Mouse (Mus musculus) hindbrain, embryonic 12.5 days (tissue): ENCODE measurements at regions not wholly inside any gene's neighbourhood (a gene's known extent, or its start where the extent isn't known, plus 50 kb on each side); places are given as distances from the start of the nearest gene placed in this dataset.

Experiments used
- ATAC-seq: fragments of 200-750 bp; cut with Nextera tagmentation; 2 replicates; pipeline ENCODE4 v1.8.0; 2017; ENCODE audit warnings: moderate TSS enrichment; ENCODE audit not compliant: low FRiP score
- H3K27ac ChIP-seq: fragments of 300-500 bp; sonication (generic); 2 replicates; pipeline ENCODE4 v1.5.1; 2016; ENCODE audit warnings: mild to moderate bottlenecking
- H3K27me3 ChIP-seq: fragments of 300-500 bp; sonication (generic); 2 replicates; pipeline ENCODE4 v1.6.1; 2016; ENCODE audit warnings: mild to moderate bottlenecking
- H3K36me3 ChIP-seq: fragments of 300-500 bp; sonication (generic); 2 replicates; pipeline ENCODE4 v1.6.1; 2016; ENCODE audit warnings: mild to moderate bottlenecking
- H3K4me1 ChIP-seq: fragments of 300-500 bp; sonication (generic); 2 replicates; pipeline ENCODE4 v1.6.1; 2016
- H3K4me2 ChIP-seq: fragments of 300-500 bp; sonication (generic); replicated peaks from 2 replicates; pipeline ENCODE4 v1.6.1; 2016; ENCODE audit warnings: mild to moderate bottlenecking
- H3K4me3 ChIP-seq: fragments of 300-500 bp; sonication (generic); 2 replicates; pipeline ENCODE4 v1.5.1; 2016; ENCODE audit warnings: mild to moderate bottlenecking
- H3K9ac ChIP-seq: fragments of 300-500 bp; sonication (generic); 2 replicates; pipeline ENCODE4 v1.6.1; 2016; ENCODE audit warnings: mild to moderate bottlenecking, moderate library complexity
- H3K9me3 ChIP-seq: fragments of 300-500 bp; sonication (generic); replicated peaks from 2 replicates; pipeline ENCODE4 v1.6.1; 2016; ENCODE audit warnings: mild to moderate bottlenecking
- WGBS: fragments of 180-500 bp; shearing (Covaris S2); methylation state at CpG from one replicate; pipeline ENCODE4 v1.1.7; 2016; 5-methylcytosine and 5-hydroxymethylcytosine counted together

- Histone ChIP-seq H3K27ac (no peak overlapping the region), H3K4me2 (no peak overlapping the region), H3K9me3 (no peaks in the 10 kb centered on the region), H3K4me3 (no peak overlapping the region), H3K9ac (no peak overlapping the region), H3K36me3 (no peaks in the 10 kb centered on the region), H3K4me1 (no peaks in the 10 kb centered on the region), H3K27me3 (no peaks in the 10 kb centered on the region)
- ATAC-seq: no peak
- 54% methylated on average over 2 of the region's 2 CpGs for WGBS
Observed at GRCm38 (mm10) chr5:74920939-74921338, 123.6 kb downstream of the Chic2 start.

- Histone ChIP-seq H3K9me3 (no peaks in the 10 kb centered on the region), H3K27ac (no peak overlapping the region), H3K4me1 (no peaks in the 10 kb centered on the region), H3K4me3 (no peak overlapping the region), H3K27me3 (no peaks in the 10 kb centered on the region), H3K4me2 (no peak overlapping the region), H3K9ac (no peak overlapping the region), H3K36me3 (no peaks in the 10 kb centered on the region)
- no peak for ATAC-seq
- WGBS: 27% methylated on average over 5 of the region's 5 CpGs
Observed at GRCm38 (mm10) chr5:74920490-74920889, 124.1 kb downstream of the Chic2 start.

- Histone ChIP-seq H3K36me3 (no peaks in the 10 kb centered on the region), H3K4me3 (no peak overlapping the region), H3K4me1 (peaks cover 6% of the 10 kb centered on the region; the same call in 1 of the 2 replicates), H3K27me3 (no peaks in the 10 kb centered on the region; the same call in 1 of the 2 replicates), H3K4me2 (no peak overlapping the region), H3K9ac (no peak overlapping the region), H3K9me3 (no peaks in the 10 kb centered on the region), H3K27ac (no peak overlapping the region)
- WGBS: 20% methylated on average over 7 of the region's 7 CpGs
- 0 out of 2 replicates have a peak, but pooled peaks have one; percentile 38 for ATAC-seq
Observed at GRCm38 (mm10) chr5:74905504-74906061, 139.0 kb downstream of the Chic2 start.

GRCm38 (mm10) chr5:74904927-74905503 lies 139.6 kb downstream of the Chic2 start:
- H3K4me3 ChIP-seq: no peak overlapping the region
- H3K27ac ChIP-seq: no peak overlapping the region
- no peak overlapping the region for H3K4me2 ChIP-seq
- no peaks in the 10 kb centered on the region; the same call in 1 of the 2 replicates for H3K27me3 ChIP-seq
- no peak for ATAC-seq
- H3K9me3 ChIP-seq: no peaks in the 10 kb centered on the region
- WGBS: 45% methylated on average over 7 of the region's 7 CpGs
- no peaks in the 10 kb centered on the region for H3K36me3 ChIP-seq
- H3K9ac ChIP-seq: no peak overlapping the region
- H3K4me1 ChIP-seq: peaks cover 6% of the 10 kb centered on the region; the same call in 1 of the 2 replicates

GRCm38 (mm10) chr5:74904327-74904726 lies 140.2 kb downstream of the Chic2 start:
- Histone ChIP-seq H3K4me3 (no peak overlapping the region), H3K9ac (no peak overlapping the region), H3K27me3 (no peaks in the 10 kb centered on the region; the same call in 1 of the 2 replicates), H3K36me3 (no peaks in the 10 kb centered on the region), H3K27ac (no peak overlapping the region), H3K9me3 (no peaks in the 10 kb centered on the region), H3K4me2 (no peak overlapping the region), H3K4me1 (peaks cover 6% of the 10 kb centered on the region; the same call in 1 of the 2 replicates)
- no peak for ATAC-seq
- WGBS: 72% methylated on average over 3 of the region's 3 CpGs

- WGBS: 88% methylated on average over 6 of the region's 6 CpGs
- ATAC-seq: no peak
- Histone ChIP-seq H3K4me2 (no peak overlapping the region), H3K27me3 (no peaks in the 10 kb centered on the region; the same call in 1 of the 2 replicates), H3K9me3 (no peaks in the 10 kb centered on the region), H3K27ac (no peak overlapping the region), H3K4me3 (no peak overlapping the region), H3K36me3 (no peaks in the 10 kb centered on the region), H3K9ac (no peak overlapping the region), H3K4me1 (peaks cover 6% of the 10 kb centered on the region; the same call in 1 of the 2 replicates)
Observed at GRCm38 (mm10) chr5:74903711-74904110, 140.9 kb downstream of the Chic2 start.

- 92% methylated on average over 8 of the region's 8 CpGs for WGBS
- no peak overlapping the region for H3K9ac ChIP-seq
- no peaks in the 10 kb centered on the region for H3K9me3 ChIP-seq
- H3K36me3 ChIP-seq: no peaks in the 10 kb centered on the region
- ATAC-seq: no peak
- no peak overlapping the region for H3K4me2 ChIP-seq
- H3K27ac ChIP-seq: no peak overlapping the region
- no peaks in the 10 kb centered on the region for H3K4me1 ChIP-seq
- no peak overlapping the region for H3K4me3 ChIP-seq
- no peaks in the 10 kb centered on the region for H3K27me3 ChIP-seq
Observed at GRCm38 (mm10) chr5:74897133-74897532, 147.4 kb downstream of the Chic2 start.

- Histone ChIP-seq H3K9me3 (no peaks in the 10 kb centered on the region), H3K27ac (no peak overlapping the region), H3K4me2 (no peak overlapping the region), H3K27me3 (no peaks in the 10 kb centered on the region), H3K4me1 (no peaks in the 10 kb centered on the region), H3K36me3 (no peaks in the 10 kb centered on the region), H3K9ac (no peak overlapping the region), H3K4me3 (no peak overlapping the region)
- no peak for ATAC-seq
- 85% methylated on average over 5 of the region's 5 CpGs for WGBS
Observed at GRCm38 (mm10) chr5:74893276-74893675, 151.3 kb downstream of the Chic2 start.

GRCm38 (mm10) chr5:74891541-74891940 lies 153.0 kb downstream of the Chic2 start:
- no peak overlapping the region for H3K4me3 ChIP-seq
- no peaks in the 10 kb centered on the region for H3K27me3 ChIP-seq
- no peaks in the 10 kb centered on the region for H3K36me3 ChIP-seq
- no peaks in the 10 kb centered on the region for H3K9me3 ChIP-seq
- H3K4me1 ChIP-seq: no peaks in the 10 kb centered on the region
- no peak overlapping the region for H3K9ac ChIP-seq
- H3K27ac ChIP-seq: no peak overlapping the region
- no peak overlapping the region for H3K4me2 ChIP-seq
- 12% methylated on average over 3 of the region's 3 CpGs for WGBS
- ATAC-seq: no peak

- Histone ChIP-seq H3K9ac (no peak overlapping the region), H3K36me3 (no peaks in the 10 kb centered on the region), H3K4me3 (no peak overlapping the region), H3K4me1 (no peaks in the 10 kb centered on the region), H3K9me3 (peaks cover 5% of the 10 kb centered on the region; the same call in 1 of the 2 replicates), H3K27ac (no peak overlapping the region), H3K4me2 (no peak overlapping the region), H3K27me3 (no peaks in the 10 kb centered on the region)
- WGBS: 71% methylated on average over 8 of the region's 8 CpGs
- ATAC-seq: no peak
Observed at GRCm38 (mm10) chr5:74888934-74889333, 155.6 kb downstream of the Chic2 start.

GRCm38 (mm10) chr5:74885958-74886357 lies 158.6 kb downstream of the Chic2 start:
- no peak overlapping the region for H3K4me3 ChIP-seq
- no peaks in the 10 kb centered on the region for H3K4me1 ChIP-seq
- ATAC-seq: no peak
- no peaks in the 10 kb centered on the region for H3K27me3 ChIP-seq
- H3K27ac ChIP-seq: no peak overlapping the region
- H3K4me2 ChIP-seq: no peak overlapping the region
- H3K36me3 ChIP-seq: no peaks in the 10 kb centered on the region
- 71% methylated on average over 3 of the region's 3 CpGs for whole genome bisulfite sequencing
- peaks cover 5% of the 10 kb centered on the region; the same call in 1 of the 2 replicates for H3K9me3 ChIP-seq
- H3K9ac ChIP-seq: no peak overlapping the region

GRCm38 (mm10) chr5:74882563-74882962 lies 162.0 kb downstream of the Chic2 start:
- no peaks in the 10 kb centered on the region for H3K27me3 ChIP-seq
- no peak overlapping the region for H3K4me2 ChIP-seq
- H3K36me3 ChIP-seq: no peaks in the 10 kb centered on the region
- no peak overlapping the region for H3K4me3 ChIP-seq
- WGBS: 84% methylated on average over 12 of the region's 12 CpGs
- no peak for ATAC-seq
- H3K27ac ChIP-seq: no peak overlapping the region
- 0 out of 2 replicates have a peak, but pooled peaks cover 5% of the 10 kb centered on the region for H3K4me1 ChIP-seq
- H3K9me3 ChIP-seq: peaks cover 5% of the 10 kb centered on the region; the same call in 1 of the 2 replicates
- H3K9ac ChIP-seq: no peak overlapping the region
